Mouse (Mus musculus): ENCODE results near the gene Mapk14. TPM values are rescaled to one million over a fixed set of nuclear protein-coding genes. Genes with fewer than 3 reads are reported as not detected.
A peak's percentile ranks its signal among the peaks of the same experiment; 100 is the strongest.

Mapk14 gene
- polyA plus RNA-seq, 1 experiment: 92.2 TPM

DNA sequence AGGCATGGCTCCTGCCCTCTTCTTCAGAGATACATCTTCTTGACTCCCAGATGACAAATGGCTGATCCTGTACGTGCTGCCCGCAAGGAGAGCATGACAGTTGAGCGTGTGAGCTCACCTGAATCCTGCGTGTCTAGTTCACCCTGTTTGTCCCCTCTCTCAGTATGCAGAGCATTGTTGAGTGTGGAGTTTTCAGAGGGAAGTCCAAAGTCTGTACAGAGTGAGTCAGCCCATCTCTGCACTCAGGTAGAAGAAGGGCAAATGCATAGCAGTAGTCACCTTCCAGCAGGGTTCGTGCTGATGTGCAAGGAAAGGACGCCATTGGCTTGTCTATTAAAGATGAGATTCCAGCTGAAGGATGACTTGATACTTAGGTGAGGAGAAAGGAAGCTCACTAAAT lies 48.1 kb downstream of the Mapk14 start:
- no peak overlapping the region for H3K27ac ChIP-seq (ENCODE audit: insufficient read depth, low read depth, low read length)
- H3K36me3 ChIP-seq (ENCODE audit: control insufficient read depth, insufficient read depth, low read length): no peaks in the 10 kb centered on the region; the same call in 1 of the 2 replicates
- H3K4me1 ChIP-seq (ENCODE audit: control insufficient read depth, insufficient read depth, low read length): peaks cover 10% of the 10 kb centered on the region
- DNase-seq: no peak
- no peak for TF ChIP-seq POLR2A (IDR thresholded peaks at IDR 0.05; ENCODE audit: low read depth, low read length)
- TF ChIP-seq CTCF (conservative IDR thresholded peaks at IDR 0.05; ENCODE audit: insufficient read depth, insufficient read length, low read depth, low read length): no peak
- H3K27me3 ChIP-seq (replicated peaks; ENCODE audit: control insufficient read depth, insufficient read depth, low read length): no peaks in the 10 kb centered on the region
- no peak overlapping the region for H3K4me3 ChIP-seq (ENCODE audit: insufficient read depth, low read depth, low read length)
- 57% methylated on average over 6 of the region's 6 CpGs for WGBS

DNA sequence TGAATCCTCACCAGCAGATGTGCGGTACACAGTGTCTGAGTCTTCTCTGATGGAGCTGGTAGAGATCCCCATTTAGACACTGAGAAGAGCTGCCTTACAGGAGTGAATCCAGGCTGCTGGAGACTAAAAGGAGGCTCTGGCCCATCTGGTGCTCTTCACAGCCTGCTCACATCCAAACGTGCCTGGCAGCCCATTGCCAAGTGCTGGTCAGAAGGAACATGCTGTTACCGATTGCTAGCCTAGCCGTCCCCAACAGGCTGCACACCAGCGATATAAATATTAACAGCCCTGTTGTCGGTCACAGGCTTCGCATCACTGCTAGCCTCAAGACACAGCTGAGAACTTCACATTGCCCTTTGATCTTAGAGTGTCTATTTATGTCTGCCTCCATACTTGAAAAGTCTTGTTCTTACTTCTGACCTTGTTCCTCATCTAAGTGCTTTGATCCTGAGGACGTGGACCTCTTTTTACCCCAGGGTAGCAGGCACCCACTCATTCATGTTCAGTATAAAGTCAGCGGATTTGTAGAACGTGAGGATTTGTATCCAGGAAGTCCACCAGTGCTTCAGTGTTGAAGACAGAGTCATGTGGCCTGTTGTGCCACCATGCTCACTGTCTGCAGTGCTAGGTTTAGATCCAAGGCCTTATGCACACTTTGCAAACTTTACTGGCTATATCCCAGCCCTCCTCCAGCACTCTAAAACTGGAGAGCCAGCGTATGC lies 52.2 kb downstream of the Mapk14 start:
- WGBS: 60% methylated on average over 11 of the region's 11 CpGs
- no peak for TF ChIP-seq CTCF (conservative IDR thresholded peaks at IDR 0.05; ENCODE audit: insufficient read depth, insufficient read length, low read depth, low read length)
- no peak for TF ChIP-seq POLR2A (IDR thresholded peaks at IDR 0.05; ENCODE audit: low read depth, low read length)
- H3K4me1 ChIP-seq (ENCODE audit: control insufficient read depth, insufficient read depth, low read length): peaks cover 10% of the 10 kb centered on the region
- no peaks in the 10 kb centered on the region; the same call in 1 of the 2 replicates for H3K36me3 ChIP-seq (ENCODE audit: control insufficient read depth, insufficient read depth, low read length)
- H3K27ac ChIP-seq (ENCODE audit: insufficient read depth, low read depth, low read length): peak overlapping the region; percentile 3; the same call in 1 of the 2 replicates
- DNase-seq: peak; percentile 88
- no peaks in the 10 kb centered on the region for H3K27me3 ChIP-seq (replicated peaks; ENCODE audit: control insufficient read depth, insufficient read depth, low read length)
- no peak overlapping the region for H3K4me3 ChIP-seq (ENCODE audit: insufficient read depth, low read depth, low read length)

DNA sequence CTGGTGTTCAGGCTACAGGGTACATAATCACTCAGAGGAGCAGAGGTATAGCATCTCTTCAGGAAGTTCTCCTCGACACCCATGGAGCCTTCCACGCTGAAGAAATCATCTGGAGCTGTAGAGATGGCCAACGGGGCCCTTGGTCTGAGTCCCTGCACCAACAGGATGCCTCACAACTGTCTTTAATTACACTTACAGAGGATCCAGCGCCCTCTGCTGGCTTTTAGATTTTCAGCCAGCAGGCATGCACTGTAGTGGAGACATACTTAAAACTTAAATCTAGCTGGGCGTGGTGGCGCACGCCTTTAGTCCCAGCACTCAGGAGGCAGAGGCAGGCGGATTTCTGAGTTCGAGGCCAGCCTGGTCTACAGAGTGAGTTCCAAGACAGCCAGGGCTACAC lies 52.8 kb downstream of the Mapk14 start:
- 93% methylated on average over 9 of the region's 9 CpGs for WGBS
- H3K27me3 ChIP-seq (replicated peaks; ENCODE audit: control insufficient read depth, insufficient read depth, low read length): no peaks in the 10 kb centered on the region
- peaks cover 10% of the 10 kb centered on the region for H3K4me1 ChIP-seq (ENCODE audit: control insufficient read depth, insufficient read depth, low read length)
- no peak for TF ChIP-seq POLR2A (IDR thresholded peaks at IDR 0.05; ENCODE audit: low read depth, low read length)
- peak; percentile 21; the same call in 1 of the 2 replicates for TF ChIP-seq CTCF (conservative IDR thresholded peaks at IDR 0.05; ENCODE audit: insufficient read depth, insufficient read length, low read depth, low read length)
- H3K36me3 ChIP-seq (ENCODE audit: control insufficient read depth, insufficient read depth, low read length): no peaks in the 10 kb centered on the region; the same call in 1 of the 2 replicates
- H3K27ac ChIP-seq (ENCODE audit: insufficient read depth, low read depth, low read length): peak overlapping the region; percentile 3; the same call in 1 of the 2 replicates
- H3K4me3 ChIP-seq (ENCODE audit: insufficient read depth, low read depth, low read length): no peak overlapping the region
- DNase-seq: no peak

DNA sequence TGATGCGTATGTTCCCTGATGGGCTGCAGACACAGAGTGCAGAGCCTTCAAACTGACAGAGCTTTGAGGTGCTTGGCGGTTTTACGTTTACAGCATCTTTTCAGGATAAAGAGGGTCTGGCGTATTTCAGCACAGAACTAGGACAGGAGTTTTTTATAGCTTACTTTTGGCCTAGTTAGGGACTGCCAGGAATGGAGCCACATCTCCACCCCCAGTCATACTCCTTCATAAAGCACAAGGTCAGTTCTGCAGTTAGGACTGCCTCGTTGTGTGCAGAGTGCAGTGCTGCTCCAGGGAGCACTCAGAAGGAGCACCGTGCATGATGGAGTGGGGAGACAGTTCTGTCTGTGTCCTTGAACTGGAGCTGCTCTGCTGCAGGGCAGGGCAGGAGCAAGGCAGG lies 54.6 kb downstream of the Mapk14 start:
- DNase-seq: no peak
- no peak overlapping the region for H3K27ac ChIP-seq (ENCODE audit: insufficient read depth, low read depth, low read length)
- H3K36me3 ChIP-seq (ENCODE audit: control insufficient read depth, insufficient read depth, low read length): no peaks in the 10 kb centered on the region; the same call in 1 of the 2 replicates
- H3K4me1 ChIP-seq (ENCODE audit: control insufficient read depth, insufficient read depth, low read length): peaks cover 10% of the 10 kb centered on the region
- H3K4me3 ChIP-seq (ENCODE audit: insufficient read depth, low read depth, low read length): no peak overlapping the region
- no peaks in the 10 kb centered on the region for H3K27me3 ChIP-seq (replicated peaks; ENCODE audit: control insufficient read depth, insufficient read depth, low read length)
- TF ChIP-seq POLR2A (IDR thresholded peaks at IDR 0.05; ENCODE audit: low read depth, low read length) (no peak), CTCF (conservative IDR thresholded peaks at IDR 0.05; ENCODE audit: insufficient read depth, insufficient read length, low read depth, low read length) (no peak)
- WGBS: 75% methylated on average over 6 of the region's 6 CpGs

DNA sequence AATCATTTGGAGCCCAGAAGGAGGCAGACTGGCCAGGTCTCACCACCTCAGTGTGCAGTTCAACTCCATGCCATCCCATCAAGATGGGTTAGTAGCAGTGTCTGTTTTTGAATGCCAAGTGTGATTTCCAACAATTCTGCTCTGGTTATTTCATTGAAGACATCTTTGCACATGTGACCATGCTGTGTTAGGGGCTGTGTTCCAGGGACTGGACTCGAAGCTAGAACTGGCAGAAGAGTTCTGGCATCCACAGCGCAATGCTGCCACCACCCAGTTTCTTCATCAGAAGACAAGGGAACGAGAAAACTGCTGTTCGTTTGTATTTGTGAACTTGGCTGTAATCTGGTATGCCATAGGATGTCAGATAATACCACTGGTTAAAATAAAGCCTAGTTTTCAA lies 56.9 kb downstream of the Mapk14 start:
- 73% methylated on average over 4 of the region's 4 CpGs for WGBS
- Histone ChIP-seq H3K4me1 (ENCODE audit: control insufficient read depth, insufficient read depth, low read length) (peaks cover 5% of the 10 kb centered on the region), H3K27me3 (replicated peaks; ENCODE audit: control insufficient read depth, insufficient read depth, low read length) (no peaks in the 10 kb centered on the region), H3K4me3 (ENCODE audit: insufficient read depth, low read depth, low read length) (no peak overlapping the region), H3K27ac (ENCODE audit: insufficient read depth, low read depth, low read length) (no peak overlapping the region), H3K36me3 (ENCODE audit: control insufficient read depth, insufficient read depth, low read length) (no peaks in the 10 kb centered on the region; the same call in 1 of the 2 replicates)
- no peak for DNase-seq
- TF ChIP-seq CTCF (conservative IDR thresholded peaks at IDR 0.05; ENCODE audit: insufficient read depth, insufficient read length, low read depth, low read length) (no peak), POLR2A (IDR thresholded peaks at IDR 0.05; ENCODE audit: low read depth, low read length) (no peak)

DNA sequence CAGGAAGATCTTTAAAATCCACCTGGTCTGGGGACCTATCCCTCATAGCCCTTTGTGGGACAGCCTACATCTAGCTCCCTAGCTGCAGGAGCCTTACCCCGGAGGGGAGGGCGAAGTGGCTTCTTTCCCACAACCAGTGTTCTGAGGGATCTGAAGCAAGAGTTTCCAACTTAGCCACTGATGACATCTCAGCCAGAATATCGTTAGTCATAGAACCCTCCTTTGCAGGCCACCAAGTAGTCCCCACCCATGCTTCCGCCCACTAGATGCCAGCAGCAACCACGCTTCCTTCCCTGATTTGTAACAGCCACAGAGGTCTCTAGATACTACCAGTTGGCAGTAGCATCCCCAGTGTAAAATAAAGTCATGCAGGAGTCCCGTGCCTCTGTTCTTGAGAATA lies 59.5 kb downstream of the Mapk14 start:
- Histone ChIP-seq H3K4me3 (ENCODE audit: insufficient read depth, low read depth, low read length) (no peak overlapping the region), H3K36me3 (ENCODE audit: control insufficient read depth, insufficient read depth, low read length) (no peaks in the 10 kb centered on the region), H3K27ac (ENCODE audit: insufficient read depth, low read depth, low read length) (no peak overlapping the region), H3K27me3 (replicated peaks; ENCODE audit: control insufficient read depth, insufficient read depth, low read length) (no peaks in the 10 kb centered on the region), H3K4me1 (ENCODE audit: control insufficient read depth, insufficient read depth, low read length) (no peaks in the 10 kb centered on the region)
- no peak for DNase-seq
- WGBS: 56% methylated on average over 6 of the region's 6 CpGs
- TF ChIP-seq CTCF (conservative IDR thresholded peaks at IDR 0.05; ENCODE audit: insufficient read depth, insufficient read length, low read depth, low read length) (no peak), POLR2A (IDR thresholded peaks at IDR 0.05; ENCODE audit: low read depth, low read length) (no peak)

DNA sequence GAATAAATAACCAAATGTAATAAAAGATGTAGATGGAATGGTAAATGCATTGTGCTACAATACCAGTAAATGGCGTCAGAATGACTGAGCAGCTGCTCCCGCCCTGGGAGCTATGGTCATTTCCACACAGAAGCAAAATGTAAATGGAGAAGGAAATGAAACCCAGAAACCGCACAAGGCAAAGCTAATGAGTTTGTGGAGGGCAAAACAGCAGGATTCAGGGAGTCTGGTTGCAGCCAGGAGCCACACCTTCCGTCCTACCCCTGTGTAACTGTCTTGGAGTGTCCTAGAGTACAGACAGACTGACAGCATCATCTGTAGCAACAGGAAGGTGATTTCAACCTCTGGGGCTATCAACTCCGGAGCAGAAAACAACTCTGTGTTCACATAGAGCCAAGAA lies 65.3 kb downstream of the Mapk14 start:
- no peak overlapping the region for H3K27ac ChIP-seq (ENCODE audit: insufficient read depth, low read depth, low read length)
- no peaks in the 10 kb centered on the region for H3K4me1 ChIP-seq (ENCODE audit: control insufficient read depth, insufficient read depth, low read length)
- TF ChIP-seq CTCF (conservative IDR thresholded peaks at IDR 0.05; ENCODE audit: insufficient read depth, insufficient read length, low read depth, low read length) (no peak), POLR2A (IDR thresholded peaks at IDR 0.05; ENCODE audit: low read depth, low read length) (no peak)
- H3K36me3 ChIP-seq (ENCODE audit: control insufficient read depth, insufficient read depth, low read length): no peaks in the 10 kb centered on the region
- H3K27me3 ChIP-seq (replicated peaks; ENCODE audit: control insufficient read depth, insufficient read depth, low read length): no peaks in the 10 kb centered on the region
- DNase-seq: no peak
- no peak overlapping the region for H3K4me3 ChIP-seq (ENCODE audit: insufficient read depth, low read depth, low read length)
- WGBS: 60% methylated on average over 5 of the region's 5 CpGs

Measured in kidney, adult 2 months (tissue).